Mouse (Mus musculus) small intestine, adult 2 months (tissue): ENCODE data around the gene Gm5916. TPM values are rescaled to one million over a fixed set of nuclear protein-coding genes. Genes with fewer than 3 reads are reported as not detected.

ENCODE experiments used
- H3K27ac ChIP-seq: fragments of 200-500 bp; 2 replicates; pipeline ENCODE4 v1.5.1; 2012; ENCODE audit warnings: low read depth, low read length, control low read depth, inconsistent platforms; ENCODE audit not compliant: insufficient read depth
- H3K27me3 ChIP-seq: fragments of 200-500 bp; 2 replicates; pipeline ENCODE4 v1.6.1; 2012; ENCODE audit warnings: mild to moderate bottlenecking, moderate library complexity, low read length, inconsistent platforms; ENCODE audit not compliant: control insufficient read depth, insufficient read depth
- H3K36me3 ChIP-seq: fragments of 200-500 bp; 2 replicates; pipeline ENCODE4 v1.6.1; 2012; ENCODE audit warnings: mild to moderate bottlenecking, low read length, control low read depth, inconsistent platforms; ENCODE audit not compliant: control insufficient read depth, insufficient read depth
- H3K4me1 ChIP-seq: fragments of 200-500 bp; 2 replicates; pipeline ENCODE4 v1.6.1; 2012; ENCODE audit warnings: low read length, inconsistent platforms, mixed read lengths; ENCODE audit not compliant: control insufficient read depth, insufficient read depth, insufficient read length
- H3K4me3 ChIP-seq: fragments of 200-500 bp; 2 replicates; pipeline ENCODE4 v1.5.1; 2012; ENCODE audit warnings: low read depth, mild to moderate bottlenecking, control low read depth, inconsistent platforms, low read length, moderate library complexity
- CTCF ChIP-seq: fragments of 200-500 bp; IDR thresholded peaks from 2 replicates; pipeline ENCODE4 v1.5.1; 2012; ENCODE audit warnings: low read depth, mild to moderate bottlenecking, control low read depth, inconsistent platforms, low read length, moderate library complexity, mixed read lengths; ENCODE audit not compliant: insufficient replicate concordance, insufficient read length; ENCODE audit errors: extremely low read depth
- POLR2A ChIP-seq: fragments of 200-500 bp; IDR thresholded peaks from 2 replicates; pipeline ENCODE4 v1.6.1; 2012; ENCODE audit warnings: low read depth, mild to moderate bottlenecking, control low read depth, inconsistent platforms, low read length, moderate library complexity
- WGBS: fragments of 180-500 bp; shearing (Covaris S2); methylation state at CpG from one replicate; pipeline ENCODE4 v1.1.7; 2018; 5-methylcytosine and 5-hydroxymethylcytosine counted together
- polyA plus RNA-seq: library from polyadenylated mRNA; depleted of rRNA; stranded (reverse); fragments of >200 nt; gene quantifications from 2 replicates; pipeline ENCODE4 v1.2.3, GENCODE M21; 2012; rRNA removed

Gm5916 gene
- polyA plus RNA-seq, result not detected in 2 replicates

DNA sequence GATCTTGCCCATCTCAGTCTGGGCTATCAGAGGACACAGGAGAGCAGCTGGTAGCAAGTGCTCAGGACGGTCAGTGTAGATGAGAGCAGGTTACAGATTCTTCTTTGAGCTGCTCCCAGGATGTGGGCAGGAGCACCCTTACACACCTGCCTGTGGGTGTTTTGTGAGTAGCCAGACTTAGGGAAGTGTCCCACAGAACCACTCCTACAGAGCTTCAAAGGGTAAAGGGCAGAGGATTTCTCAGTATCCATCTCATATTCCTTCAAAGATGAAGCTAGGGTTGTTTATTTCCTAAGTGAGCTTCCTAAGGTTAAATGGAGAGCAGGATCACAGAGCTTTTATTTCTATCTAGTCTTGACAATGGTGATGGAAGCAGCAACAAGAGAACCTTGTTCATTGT, at the start of gene Gm5916:
Gm5916 (minus strand) TSS at position 101 of the 400 bp plus-strand sequence.
- H3K36me3 ChIP-seq, result no peaks in the 10 kb centered on the region
- 88% methylated on average over 1 of the region's 1 CpGs for WGBS
- no peak within 1 kb of the TSS for H3K4me3 ChIP-seq
- TF ChIP-seq CTCF (no peak), POLR2A (no peak)
- H3K27me3 ChIP-seq, result no peaks in the 10 kb centered on the region
- H3K27ac ChIP-seq, result no peak within 1 kb of the TSS
- no peaks in the 10 kb centered on the region for H3K4me1 ChIP-seq

Other genes starting within 250 kb of the Gm5916 start
- gene 9230113P08Rik, start 220.4 kb downstream of the Gm5916 start, polyA plus RNA-seq, result not detected in 2 replicates